Mouse (Mus musculus): ENCODE measurements around the gene Prpsap1. TPM values are rescaled to one million over a fixed set of nuclear protein-coding genes. Genes with fewer than 3 reads are reported as not detected.

Gene Prpsap1
- polyA plus RNA-seq, 1 experiment from 2014 or later: 174 TPM

DNA sequence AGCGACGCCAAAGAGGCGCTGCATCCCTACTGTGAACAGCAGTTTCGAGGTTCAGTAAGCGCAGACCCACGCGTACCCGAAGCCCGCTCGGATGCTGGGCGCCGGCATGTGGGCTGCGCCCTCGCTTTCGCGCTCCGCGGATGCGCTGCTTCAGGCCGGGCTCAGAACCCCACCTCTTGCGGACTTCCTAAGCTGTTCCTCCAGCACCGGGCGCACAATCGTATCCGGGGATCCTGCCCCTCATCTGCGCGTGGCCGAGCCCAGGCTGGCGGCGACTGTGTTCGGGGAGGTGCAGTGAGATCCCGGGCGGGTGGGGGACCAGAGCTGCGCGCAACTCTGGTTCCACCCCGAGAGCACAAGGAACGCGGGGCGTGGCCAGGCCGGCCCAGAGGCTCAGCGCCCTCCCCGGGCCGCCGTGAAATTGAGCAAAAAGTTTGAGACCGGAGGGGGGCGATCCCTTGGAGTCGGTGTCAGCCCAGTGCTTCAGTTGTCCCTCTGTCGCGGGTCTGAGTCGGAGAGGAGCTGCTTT is 38.9 kb upstream of the Prpsap1 start:
- under 1% methylated on average over 50 of the region's 50 CpGs for WGBS
- 0 out of 2 replicates have a peak, but pooled peaks have one; percentile 36 for ATAC-seq (ENCODE audit: low FRiP score, low TSS enrichment)
- H3K27ac ChIP-seq (replicated peaks; ENCODE audit: low read depth, low read length): no peak overlapping the region

DNA sequence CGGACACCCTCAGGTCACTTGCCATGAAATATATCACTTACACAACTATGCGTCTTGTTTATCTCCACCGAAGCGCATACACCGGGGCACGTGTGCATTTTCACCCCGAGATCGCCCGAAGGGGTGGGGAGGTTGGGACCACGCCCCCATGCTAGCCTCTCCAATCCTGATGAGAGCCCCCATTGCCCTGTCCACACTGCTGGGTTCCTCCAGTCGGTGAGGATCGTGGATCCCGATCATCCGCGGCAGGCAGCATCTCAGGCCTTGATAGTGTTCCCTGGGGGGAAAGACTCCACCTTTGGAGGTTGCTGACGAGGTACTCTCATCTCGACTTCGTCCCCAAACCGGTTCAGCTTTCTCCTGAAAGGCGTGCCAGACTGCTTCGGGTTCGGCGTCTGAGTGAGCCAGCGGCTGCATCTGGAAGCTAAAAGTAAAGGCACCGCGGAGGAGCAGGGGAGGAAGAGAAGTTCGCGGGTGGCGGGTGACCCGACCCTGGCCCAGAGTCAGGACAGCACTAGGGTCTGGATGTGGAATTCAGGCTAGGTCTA is 38.3 kb upstream of the Prpsap1 start:
- under 1% methylated on average over 30 of the region's 30 CpGs for WGBS
- H3K4me2 ChIP-seq (ENCODE audit: low read length): peak overlapping the region; percentile 76
- no peak overlapping the region for H3K27ac ChIP-seq (replicated peaks; ENCODE audit: low read depth, low read length)
- no peaks in the 10 kb centered on the region for H3K9me3 ChIP-seq (ENCODE audit: control insufficient read depth, low read length)
- H3K9ac ChIP-seq (replicated peaks; ENCODE audit: low read length): peak overlapping the region; percentile 42; the same call in 1 of the 2 replicates
- peak; percentile 47 for DNase-seq
- ATAC-seq (ENCODE audit: low FRiP score, low TSS enrichment): no peak
- peaks cover 7% of the 10 kb centered on the region; the same call in 1 of the 2 replicates for H3K36me3 ChIP-seq (ENCODE audit: control insufficient read depth, insufficient read depth, low read length)
- peaks cover 35% of the 10 kb centered on the region for H3K4me1 ChIP-seq (ENCODE audit: control insufficient read depth, insufficient read depth, low read length)
- H3K27me3 ChIP-seq (ENCODE audit: control insufficient read depth, insufficient read depth, low read length): peaks cover 46% of the 10 kb centered on the region
- peak overlapping the region; percentile 39 for H3K4me3 ChIP-seq (replicated peaks; ENCODE audit: low read depth, low read length)

More for the DNA sequence above, 38.9 kb upstream of the Prpsap1 start:
- peak overlapping the region; percentile 76 for H3K4me2 ChIP-seq (ENCODE audit: low read length)
- H3K9ac ChIP-seq (replicated peaks; ENCODE audit: low read length): peak overlapping the region; percentile 42; the same call in 1 of the 2 replicates
- peaks cover 35% of the 10 kb centered on the region for H3K4me1 ChIP-seq (ENCODE audit: control insufficient read depth, insufficient read depth, low read length)
- H3K36me3 ChIP-seq (ENCODE audit: control insufficient read depth, insufficient read depth, low read length): peaks cover 7% of the 10 kb centered on the region; the same call in 1 of the 2 replicates
- DNase-seq: peak; percentile 67
- peak overlapping the region; percentile 39 for H3K4me3 ChIP-seq (replicated peaks; ENCODE audit: low read depth, low read length)
- H3K9me3 ChIP-seq (ENCODE audit: control insufficient read depth, low read length): no peaks in the 10 kb centered on the region
- peaks cover 46% of the 10 kb centered on the region for H3K27me3 ChIP-seq (ENCODE audit: control insufficient read depth, insufficient read depth, low read length)

DNA sequence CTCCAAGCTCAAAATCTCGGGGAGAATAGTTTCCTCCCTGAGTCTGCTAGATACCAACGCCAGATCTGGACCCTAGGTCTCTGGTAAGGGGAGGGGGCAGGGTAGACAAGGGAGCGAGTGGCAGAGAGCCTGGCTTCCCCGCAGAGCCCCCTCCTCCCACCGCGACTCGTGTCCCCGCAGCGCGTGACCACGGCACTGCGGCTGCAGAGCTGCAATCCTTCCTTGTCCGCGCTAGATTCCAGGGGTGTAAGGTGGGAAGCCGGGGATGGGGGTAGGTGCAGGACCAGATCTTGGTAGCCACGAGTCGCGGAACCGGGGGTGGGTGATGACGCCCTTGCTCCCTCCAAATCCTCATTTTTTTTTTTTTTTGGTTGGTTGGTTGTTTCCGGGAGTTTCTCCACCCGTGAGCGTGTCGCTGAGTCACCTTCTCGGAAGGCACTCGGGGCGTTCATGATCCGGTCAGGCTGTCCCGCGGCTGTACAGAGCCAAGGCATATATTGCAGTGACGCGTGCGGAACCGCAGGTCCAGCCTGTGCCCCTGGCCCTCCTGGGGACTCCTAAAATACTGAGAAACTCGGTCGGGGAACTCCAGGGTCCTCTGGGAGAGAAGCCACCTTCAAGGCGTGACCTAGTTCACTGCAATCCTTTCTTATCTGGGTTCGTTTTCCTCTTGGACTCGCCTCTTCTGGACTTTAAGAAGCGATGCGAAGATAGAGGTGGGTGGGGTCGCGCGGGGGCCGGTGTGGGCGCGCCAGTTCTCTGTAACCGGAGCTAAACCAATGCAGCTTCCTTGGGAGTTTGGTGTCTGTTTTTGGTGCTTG is 37.6 kb upstream of the Prpsap1 start:
- ATAC-seq (ENCODE audit: low FRiP score, low TSS enrichment): no peak
- peak overlapping the region; percentile 76 for H3K4me2 ChIP-seq (ENCODE audit: low read length)
- peak overlapping the region; percentile 39 for H3K4me3 ChIP-seq (replicated peaks; ENCODE audit: low read depth, low read length)
- WGBS: 2% methylated on average over 48 of the region's 48 CpGs
- H3K9ac ChIP-seq (replicated peaks; ENCODE audit: low read length): peak overlapping the region; percentile 40; the same call in 1 of the 2 replicates
- peak; percentile 60 for DNase-seq
- H3K27me3 ChIP-seq (ENCODE audit: control insufficient read depth, insufficient read depth, low read length): peaks cover 46% of the 10 kb centered on the region
- no peak overlapping the region for H3K27ac ChIP-seq (replicated peaks; ENCODE audit: low read depth, low read length)
- H3K9me3 ChIP-seq (ENCODE audit: control insufficient read depth, low read length): no peaks in the 10 kb centered on the region
- peaks cover 1% of the 10 kb centered on the region; the same call in 1 of the 2 replicates for H3K36me3 ChIP-seq (ENCODE audit: control insufficient read depth, insufficient read depth, low read length)
- peaks cover 35% of the 10 kb centered on the region for H3K4me1 ChIP-seq (ENCODE audit: control insufficient read depth, insufficient read depth, low read length)

DNA sequence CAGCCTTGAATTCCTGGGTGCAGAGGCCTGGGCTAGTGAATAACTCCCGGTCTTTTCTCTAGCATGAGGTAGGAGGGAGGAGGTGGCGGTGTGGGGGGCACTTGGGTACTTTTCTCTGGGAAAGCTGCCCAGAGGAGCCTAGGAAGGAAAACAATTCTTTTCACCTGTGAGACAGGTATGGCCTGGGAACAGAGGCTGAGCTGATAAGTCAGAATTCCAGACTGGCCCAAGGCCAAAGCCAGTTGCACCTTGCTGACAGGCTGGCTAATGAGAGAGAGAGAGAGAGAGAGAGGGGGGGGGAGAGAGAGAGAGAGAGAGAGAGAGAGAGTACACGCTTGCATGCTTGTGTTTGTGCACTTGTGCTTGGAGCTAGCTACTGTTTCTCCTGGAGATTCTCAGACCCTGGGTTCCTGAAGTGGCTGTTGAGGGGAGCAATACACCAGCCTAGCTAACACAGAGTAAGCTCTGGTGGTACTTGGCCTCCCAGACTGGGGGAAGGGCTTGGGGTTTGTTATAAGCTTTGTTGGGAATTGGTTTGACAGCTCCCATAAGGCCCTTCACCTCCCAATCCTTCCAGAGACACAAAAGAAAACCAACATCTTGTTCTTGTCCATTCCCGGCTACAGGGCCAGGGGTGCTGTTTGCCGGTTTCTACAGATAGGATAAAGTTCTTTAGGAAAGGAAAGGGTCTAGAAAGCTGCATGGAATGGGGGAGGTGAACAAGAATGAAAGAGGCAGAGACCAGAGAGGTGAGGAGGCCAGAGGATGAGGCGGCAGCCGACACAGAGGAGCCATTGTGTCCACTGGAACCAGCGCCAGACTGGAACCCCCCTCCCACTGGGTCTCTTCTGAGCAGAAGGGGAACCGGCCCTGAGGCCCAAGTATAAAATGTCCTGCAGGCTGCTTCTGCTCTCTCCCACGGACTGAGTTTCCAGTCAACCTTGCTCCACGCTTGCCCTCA is 36.5 kb upstream of the Prpsap1 start, which contains the start of gene Sphk1:
TSS of gene Sphk1 (plus strand) at position 739 of the 961 bp plus-strand sequence.
- peak within 1 kb of the TSS; percentile 39 for H3K4me3 ChIP-seq (replicated peaks; ENCODE audit: low read depth, low read length)
- peak within 1 kb of the TSS; percentile 40; the same call in 1 of the 2 replicates for H3K9ac ChIP-seq (replicated peaks; ENCODE audit: low read length)
- H3K27ac ChIP-seq (replicated peaks; ENCODE audit: low read depth, low read length): 0 out of 2 replicates have a peak within 1 kb of the TSS, but pooled peaks have one; percentile 55
- H3K27me3 ChIP-seq (ENCODE audit: control insufficient read depth, insufficient read depth, low read length): peaks cover 46% of the 10 kb centered on the region
- WGBS: 19% methylated on average over 11 of the region's 11 CpGs
- H3K36me3 ChIP-seq (ENCODE audit: control insufficient read depth, insufficient read depth, low read length): no peaks in the 10 kb centered on the region
- peaks cover 35% of the 10 kb centered on the region for H3K4me1 ChIP-seq (ENCODE audit: control insufficient read depth, insufficient read depth, low read length)
- H3K4me2 ChIP-seq (ENCODE audit: low read length): peak within 1 kb of the TSS; percentile 76
- ATAC-seq (ENCODE audit: low FRiP score, low TSS enrichment) (no peak), DNase-seq (peak; percentile 59)
- no peaks in the 10 kb centered on the region for H3K9me3 ChIP-seq (ENCODE audit: control insufficient read depth, low read length)

DNA sequence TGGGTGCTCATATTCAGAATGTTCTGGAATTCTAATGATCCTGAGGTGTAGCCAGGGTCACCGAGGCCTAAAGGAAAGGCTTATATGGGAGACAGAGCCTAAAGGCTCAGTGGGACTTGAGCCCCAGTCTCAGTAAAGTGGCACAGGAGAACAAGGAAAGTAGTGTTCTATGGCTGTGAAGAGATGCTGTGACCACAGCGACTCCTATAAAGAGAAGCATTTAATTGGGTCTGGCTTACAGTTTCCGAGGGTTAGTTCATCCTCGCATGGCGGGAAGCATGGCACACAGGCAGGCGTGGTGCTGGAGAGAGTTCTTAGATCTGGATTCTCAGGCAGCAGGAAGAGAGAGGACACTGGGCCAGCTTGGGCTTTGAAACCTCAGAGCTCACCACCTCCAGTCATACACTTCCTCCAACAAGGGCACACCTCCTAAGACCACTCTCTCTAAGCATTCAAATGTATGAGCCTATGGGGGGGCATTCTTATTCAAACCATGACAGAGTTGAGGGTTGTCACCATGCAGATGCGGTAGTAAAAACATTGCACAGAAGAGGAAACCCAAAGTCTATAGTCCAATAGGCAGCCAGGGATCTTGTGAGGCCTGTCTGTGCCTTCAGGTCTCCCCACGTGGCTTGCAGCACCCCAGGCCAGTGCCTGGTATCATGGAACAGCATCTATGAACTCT is 34.8 kb upstream of the Prpsap1 start:
- no peak for DNase-seq
- no peak overlapping the region for H3K9ac ChIP-seq (replicated peaks; ENCODE audit: low read length)
- H3K27me3 ChIP-seq (ENCODE audit: control insufficient read depth, insufficient read depth, low read length): peaks cover 33% of the 10 kb centered on the region
- H3K4me3 ChIP-seq (replicated peaks; ENCODE audit: low read depth, low read length): no peak overlapping the region
- H3K9me3 ChIP-seq (ENCODE audit: control insufficient read depth, low read length): no peaks in the 10 kb centered on the region
- no peaks in the 10 kb centered on the region for H3K36me3 ChIP-seq (ENCODE audit: control insufficient read depth, insufficient read depth, low read length)
- H3K27ac ChIP-seq (replicated peaks; ENCODE audit: low read depth, low read length): no peak overlapping the region
- no peak for ATAC-seq (ENCODE audit: low FRiP score, low TSS enrichment)
- peaks cover 33% of the 10 kb centered on the region for H3K4me1 ChIP-seq (ENCODE audit: control insufficient read depth, insufficient read depth, low read length)
- WGBS: 75% methylated on average over 8 of the region's 8 CpGs
- H3K4me2 ChIP-seq (ENCODE audit: low read length): no peak overlapping the region

DNA sequence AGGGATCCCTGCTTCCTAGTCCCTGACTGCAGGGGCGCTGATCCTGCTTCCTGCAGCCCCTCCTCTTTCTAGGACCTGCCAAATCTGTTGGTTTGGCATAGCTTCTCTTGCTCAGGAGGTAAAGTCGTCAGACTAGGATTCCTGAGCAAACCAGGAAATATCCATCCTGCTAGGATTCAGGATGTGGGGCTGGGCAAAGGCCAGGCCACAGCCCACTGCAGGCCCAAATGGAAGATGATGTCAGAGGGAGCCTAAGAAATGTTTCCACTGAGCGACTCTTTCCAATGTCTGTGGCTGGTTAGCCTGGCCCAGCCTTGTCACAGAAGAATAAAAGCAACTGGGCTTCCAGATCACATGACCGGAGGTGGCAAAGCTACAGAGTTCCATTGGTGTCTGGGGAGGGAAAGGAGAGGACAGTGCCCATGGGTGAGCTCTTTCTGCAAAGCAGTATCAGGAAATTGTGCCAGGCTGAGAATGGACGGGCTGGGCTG is 29.7 kb upstream of the Prpsap1 start:
- DNase-seq (no peak), ATAC-seq (ENCODE audit: low FRiP score, low TSS enrichment) (no peak)
- WGBS: 51% methylated on average over 5 of the region's 5 CpGs

DNA sequence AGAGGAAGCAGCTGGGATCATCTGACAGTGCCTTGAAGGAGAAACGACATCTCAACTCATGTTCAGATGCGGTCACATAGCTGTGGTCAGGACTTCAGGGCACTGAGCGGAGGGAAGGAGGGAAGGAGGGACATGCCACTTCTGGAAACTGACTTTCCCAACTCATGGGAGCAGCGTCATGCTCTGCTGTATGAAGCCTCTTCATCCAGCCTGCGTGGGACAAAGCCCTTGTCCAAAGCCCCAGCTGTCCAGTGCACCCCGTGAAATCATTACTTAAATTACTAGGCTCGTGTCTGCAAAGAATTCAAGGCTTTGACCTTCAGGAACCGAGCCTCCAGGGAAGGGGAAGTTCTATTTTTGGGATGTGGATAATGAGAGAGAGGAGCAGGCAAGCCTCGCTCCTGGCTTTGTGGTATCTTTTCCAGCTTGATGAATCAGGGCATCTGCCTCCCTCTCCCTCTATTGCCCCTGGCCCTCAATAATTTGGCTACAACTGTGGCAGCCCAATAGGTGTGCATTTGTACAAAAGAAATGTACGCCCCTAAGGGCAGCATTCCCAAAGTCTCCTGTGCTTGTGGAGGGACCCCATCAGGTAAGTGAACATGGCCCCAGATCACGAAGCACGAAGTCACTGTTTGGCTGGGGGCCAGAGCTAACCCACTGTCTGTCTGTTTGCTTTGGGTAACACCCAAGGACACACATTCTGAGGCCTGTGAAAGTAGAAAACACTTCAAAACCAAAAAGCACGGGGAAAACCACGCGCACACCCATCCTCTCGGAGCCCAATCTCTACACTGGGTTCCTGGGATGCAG is 29.1 kb upstream of the Prpsap1 start:
- H3K27me3 ChIP-seq (ENCODE audit: control insufficient read depth, insufficient read depth, low read length): no peaks in the 10 kb centered on the region
- ATAC-seq (ENCODE audit: low FRiP score, low TSS enrichment): no peak
- H3K9me3 ChIP-seq (ENCODE audit: control insufficient read depth, low read length): no peaks in the 10 kb centered on the region
- no peak overlapping the region for H3K4me3 ChIP-seq (replicated peaks; ENCODE audit: low read depth, low read length)
- no peak overlapping the region for H3K4me2 ChIP-seq (ENCODE audit: low read length)
- no peaks in the 10 kb centered on the region for H3K36me3 ChIP-seq (ENCODE audit: control insufficient read depth, insufficient read depth, low read length)
- WGBS: 54% methylated on average over 16 of the region's 16 CpGs
- no peak for DNase-seq
- H3K27ac ChIP-seq (replicated peaks; ENCODE audit: low read depth, low read length): no peak overlapping the region
- H3K4me1 ChIP-seq (ENCODE audit: control insufficient read depth, insufficient read depth, low read length): 0 out of 2 replicates have a peak, but pooled peaks cover 8% of the 10 kb centered on the region
- H3K9ac ChIP-seq (replicated peaks; ENCODE audit: low read length): no peak overlapping the region

More for the DNA sequence above, 29.7 kb upstream of the Prpsap1 start:
- 0 out of 2 replicates have a peak, but pooled peaks cover 8% of the 10 kb centered on the region for H3K4me1 ChIP-seq (ENCODE audit: control insufficient read depth, insufficient read depth, low read length)
- no peak overlapping the region for H3K4me3 ChIP-seq (replicated peaks; ENCODE audit: low read depth, low read length)
- H3K4me2 ChIP-seq (ENCODE audit: low read length): no peak overlapping the region
- no peaks in the 10 kb centered on the region for H3K9me3 ChIP-seq (ENCODE audit: control insufficient read depth, low read length)
- no peaks in the 10 kb centered on the region for H3K27me3 ChIP-seq (ENCODE audit: control insufficient read depth, insufficient read depth, low read length)
- H3K9ac ChIP-seq (replicated peaks; ENCODE audit: low read length): no peak overlapping the region
- H3K36me3 ChIP-seq (ENCODE audit: control insufficient read depth, insufficient read depth, low read length): no peaks in the 10 kb centered on the region
- no peak overlapping the region for H3K27ac ChIP-seq (replicated peaks; ENCODE audit: low read depth, low read length)
